Mouse (Mus musculus): ENCODE results near the gene Scarf1.
"Not testable (repeated sequence)": the region's sequence is repeated elsewhere in the genome, so short reads cannot be mapped to it uniquely, and the experiment has no call there.

Gene Scarf1

DNA sequence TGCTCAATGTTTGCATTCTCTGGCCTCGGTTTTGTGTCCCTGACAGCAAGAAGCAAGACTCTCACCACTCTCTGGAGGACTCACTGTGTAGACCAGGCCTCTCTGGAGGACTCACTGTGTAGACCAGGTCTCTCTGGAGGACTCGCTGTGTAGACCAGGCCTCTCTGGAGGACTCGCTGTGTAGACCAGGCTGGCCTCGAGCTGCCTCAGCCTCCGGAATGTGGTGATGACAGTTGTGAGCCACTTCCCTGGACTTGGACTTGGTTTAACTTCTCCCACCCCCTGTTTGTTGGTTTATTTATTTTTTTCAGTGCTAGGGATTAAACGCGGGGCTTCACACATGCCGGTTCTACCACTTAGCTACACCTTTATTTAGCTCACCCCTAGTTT is 23.7 kb downstream of the Scarf1 start:
- no peak for DNase-seq (ENCODE audit: extremely low spot score, low read depth, low spot score)

GRCm38 (mm10) chr11:75537491-75538183 is 24.3 kb downstream of the Scarf1 start:
- DNase-seq (ENCODE audit: extremely low spot score, low read depth, low spot score), result no peak

DNA sequence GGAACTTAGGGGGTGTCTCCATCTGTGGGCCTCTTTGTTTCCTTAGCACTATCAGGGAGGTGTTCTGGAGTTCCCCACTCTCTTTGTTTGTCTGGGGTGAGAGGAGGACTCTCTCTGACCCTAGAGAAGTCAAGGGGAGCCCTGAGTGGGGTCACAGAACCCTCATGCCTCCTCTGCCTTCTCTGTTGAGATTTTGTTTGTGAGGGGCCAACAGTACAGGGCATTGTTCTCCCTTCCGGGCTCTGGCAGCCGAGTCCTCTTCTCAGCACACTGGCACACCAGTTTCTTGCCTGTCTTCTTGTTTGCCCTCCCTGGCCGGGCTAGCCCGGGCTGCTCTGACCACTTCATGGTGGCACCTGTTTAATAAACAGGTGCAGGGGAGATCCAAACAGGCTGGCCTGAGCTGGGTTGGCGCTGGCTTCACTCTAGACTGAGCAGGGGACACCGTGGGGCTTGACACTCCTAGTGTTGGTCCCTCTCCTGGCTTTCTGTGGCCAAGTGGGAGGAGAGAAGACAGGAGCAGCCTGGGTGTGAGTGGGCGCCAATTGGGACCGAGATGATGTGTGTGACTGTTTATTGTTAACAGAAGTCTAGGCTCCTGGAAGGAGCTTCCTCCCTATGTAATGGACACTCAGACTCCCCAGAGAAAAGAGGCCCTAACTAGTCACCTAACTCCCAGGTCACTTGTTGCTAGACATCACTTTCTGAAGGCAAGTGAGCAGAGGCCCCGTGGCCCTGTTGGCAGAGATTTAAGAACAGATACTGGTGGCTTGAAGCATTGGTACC is 25.0 kb downstream of the Scarf1 start:
- DNase-seq (ENCODE audit: extremely low spot score, low read depth, low spot score), result no peak

- DNase-seq (ENCODE audit: extremely low spot score, low read depth, low spot score), result no peak
Measured at GRCm38 (mm10) chr11:75538970-75539299, 25.6 kb downstream of the Scarf1 start.

- DNase-seq (ENCODE audit: extremely low spot score, low read depth, low spot score), result no peak
Measured at GRCm38 (mm10) chr11:75540209-75540608, 26.9 kb downstream of the Scarf1 start.

GRCm38 (mm10) chr11:75540710-75541581 is 27.6 kb downstream of the Scarf1 start:
- no peak for DNase-seq (ENCODE audit: extremely low spot score, low read depth, low spot score)

GRCm38 (mm10) chr11:75544713-75545112 is 31.4 kb downstream of the Scarf1 start:
- no peak for DNase-seq (ENCODE audit: extremely low spot score, low read depth, low spot score)

DNA sequence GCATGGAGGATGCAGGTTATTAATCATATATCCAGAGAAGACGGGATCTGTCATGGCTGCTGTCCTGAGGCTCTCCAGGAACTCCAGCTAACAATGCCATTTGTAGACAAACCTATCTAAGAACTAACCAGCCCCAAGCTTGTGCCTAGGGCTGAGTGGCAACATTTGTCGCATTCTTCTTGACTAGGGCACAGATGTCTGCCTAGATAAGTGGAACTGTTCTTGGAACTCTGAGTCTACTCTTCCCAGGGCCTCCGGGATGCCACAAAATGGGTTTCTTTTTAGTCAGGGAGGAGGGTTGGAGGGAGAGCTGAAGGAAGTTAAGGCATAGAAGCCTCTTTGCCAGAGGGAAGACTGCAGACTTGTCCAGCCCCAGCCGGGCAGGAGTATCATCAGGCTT is 32.7 kb downstream of the Scarf1 start:
- DNase-seq (ENCODE audit: extremely low spot score, low read depth, low spot score), result no peak

DNA sequence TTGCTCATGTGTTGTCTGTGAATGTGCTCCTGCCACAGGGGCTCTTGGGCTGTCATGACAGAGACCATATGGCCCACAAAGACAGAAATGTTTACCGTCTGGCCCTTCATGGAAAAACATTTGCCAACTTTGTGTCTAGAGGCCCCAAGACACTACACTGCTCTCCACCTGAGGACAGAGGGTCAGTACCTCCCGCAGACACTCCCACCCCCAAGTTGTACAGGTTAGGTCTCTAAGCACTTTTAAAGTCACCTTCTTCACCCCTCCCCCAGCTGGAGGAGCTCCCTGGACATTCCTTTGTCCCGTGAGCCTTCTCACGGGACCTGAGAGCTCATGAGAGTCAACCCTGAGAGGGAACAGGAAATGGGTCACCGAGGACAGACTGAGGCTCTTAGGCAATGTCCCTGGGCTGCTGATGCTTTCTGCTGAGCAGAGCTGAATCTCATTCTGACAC is 36.3 kb downstream of the Scarf1 start:
- no peak for DNase-seq (ENCODE audit: extremely low spot score, low read depth, low spot score)

DNA sequence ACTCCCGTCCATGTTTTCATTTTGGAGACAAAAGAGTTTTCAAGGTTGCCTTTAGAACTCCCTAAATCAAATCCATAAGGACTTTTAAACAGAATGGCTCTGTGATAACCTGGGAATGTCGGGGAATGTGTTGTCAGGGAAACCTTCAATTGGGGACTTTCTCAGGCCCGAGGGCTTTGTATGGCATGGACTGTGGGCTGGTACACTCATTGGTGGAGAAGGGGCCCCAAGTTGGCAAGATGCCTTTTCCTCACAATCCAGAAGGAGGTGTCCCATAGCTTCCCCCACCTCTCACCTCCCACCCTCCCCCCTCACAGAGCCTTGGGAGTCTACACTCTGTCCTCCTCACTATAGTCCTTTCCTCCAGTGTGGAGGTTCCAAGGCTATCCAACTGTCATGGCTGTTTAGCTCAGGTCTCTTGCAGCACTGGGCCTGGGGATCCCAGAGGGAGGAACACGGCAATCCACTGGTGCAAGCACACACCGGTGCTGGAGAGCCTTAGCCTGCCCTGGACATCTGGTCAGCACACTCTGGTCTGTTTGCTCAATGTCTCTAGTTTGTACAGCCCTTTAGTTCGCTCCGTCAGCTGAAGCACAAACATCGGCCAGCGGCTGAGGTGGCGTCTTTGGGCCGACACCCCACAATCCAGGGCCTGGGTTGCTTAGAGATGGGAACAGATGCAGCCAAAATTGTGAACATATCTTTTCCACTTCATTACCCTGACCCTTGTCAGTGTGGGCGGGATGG is 37.0 kb downstream of the Scarf1 start:
- no peak for DNase-seq (ENCODE audit: extremely low spot score, low read depth, low spot score)

DNA sequence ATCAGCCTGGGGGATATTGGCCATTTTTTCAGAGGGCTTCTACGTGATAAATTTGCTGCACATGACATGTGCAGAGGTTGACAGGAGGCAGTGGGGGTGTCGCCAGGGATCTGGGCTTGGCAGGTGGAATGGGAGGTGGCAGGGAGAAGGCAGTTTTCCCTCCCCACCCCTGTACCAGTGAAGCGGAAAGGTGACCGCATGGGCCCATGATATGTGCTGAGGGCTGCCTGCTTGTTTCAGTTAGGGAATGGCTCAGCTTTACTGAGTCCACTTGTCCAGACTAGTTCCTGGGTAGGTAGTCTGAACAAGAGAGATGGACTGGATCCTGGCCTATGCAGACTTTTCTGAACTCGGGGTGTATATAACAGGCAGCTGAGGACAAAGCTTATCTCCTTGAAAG is 38.0 kb downstream of the Scarf1 start:
- DNase-seq (ENCODE audit: extremely low spot score, low read depth, low spot score), result no peak

DNA sequence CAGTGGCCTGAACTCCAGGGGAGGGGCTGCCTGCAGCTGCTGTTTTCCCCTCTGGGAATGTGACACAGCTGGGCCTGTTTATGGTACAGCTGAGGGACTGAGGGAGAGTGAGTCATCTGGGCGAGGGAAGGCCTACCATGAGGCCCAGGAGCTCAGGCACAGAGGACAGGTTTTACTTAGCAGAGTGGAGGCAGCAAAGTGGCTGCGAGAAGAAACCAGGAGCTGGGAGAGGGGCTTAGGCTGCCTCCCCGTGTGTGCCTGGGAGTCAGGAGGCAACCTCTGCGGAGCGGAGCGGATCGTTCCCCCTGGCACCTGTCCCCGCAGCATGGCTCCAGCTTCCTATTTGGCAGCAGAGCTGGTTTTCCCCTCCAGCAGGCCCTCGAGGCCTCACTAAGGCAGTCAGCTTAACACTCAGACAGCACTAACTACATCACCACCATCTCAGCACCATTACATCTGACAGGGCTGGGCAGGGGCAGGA is 38.7 kb downstream of the Scarf1 start:
- DNase-seq (ENCODE audit: extremely low spot score, low read depth, low spot score), result no peak

DNA sequence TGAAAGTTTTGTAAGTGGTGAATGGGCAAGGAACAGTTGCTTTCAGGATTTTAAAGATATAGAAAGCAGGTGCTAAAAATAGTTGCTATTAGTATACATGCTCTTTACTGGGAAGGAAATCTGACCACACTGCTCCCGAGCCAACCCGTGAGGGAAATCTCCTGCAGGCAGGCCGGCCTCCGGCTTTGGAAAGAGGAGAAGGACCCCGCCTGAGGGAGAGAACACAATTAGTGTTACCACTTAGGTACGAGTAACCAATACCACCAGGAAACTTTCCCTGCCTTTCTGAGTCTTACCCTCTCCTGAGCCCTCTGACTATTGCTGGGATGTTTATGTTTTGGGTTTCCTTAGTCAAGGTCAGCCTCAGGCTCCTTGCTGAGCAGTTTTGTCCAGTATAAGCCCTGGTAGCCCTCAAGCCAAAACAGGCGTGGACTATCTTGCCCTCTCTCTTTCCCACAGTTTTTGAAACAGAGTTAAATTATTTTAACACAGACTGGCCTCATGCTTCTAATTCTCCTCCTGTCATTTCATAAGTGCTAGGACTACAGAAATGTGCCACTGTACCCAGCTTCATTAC is 39.7 kb downstream of the Scarf1 start:
- no peak for DNase-seq (ENCODE audit: extremely low spot score, low read depth, low spot score)

DNA sequence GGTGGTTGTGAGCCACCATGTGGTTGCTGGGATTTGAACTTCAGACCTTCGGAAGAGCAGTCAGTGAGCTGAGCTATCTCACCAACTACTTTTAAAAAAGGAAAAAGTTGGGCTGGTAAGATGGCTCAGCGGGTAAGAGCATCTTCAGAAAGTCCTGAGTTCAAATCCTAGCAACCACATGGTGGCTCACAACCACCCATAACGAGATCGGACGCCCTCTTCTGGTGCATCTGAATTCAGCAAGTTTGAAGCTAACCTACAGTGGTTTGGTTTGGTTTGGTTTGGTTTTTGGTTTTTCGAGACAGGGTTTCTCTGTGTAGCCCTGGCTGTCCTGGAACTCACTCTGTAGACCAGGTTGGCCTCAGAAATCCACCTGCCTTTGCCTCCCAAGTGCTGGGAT is 42.7 kb downstream of the Scarf1 start:
- not testable (repeated sequence) for DNase-seq (ENCODE audit: extremely low spot score, low read depth, low spot score)

GRCm38 (mm10) chr11:75557142-75557541 is 43.8 kb downstream of the Scarf1 start:
- no peak for DNase-seq (ENCODE audit: extremely low spot score, low read depth, low spot score)

DNA sequence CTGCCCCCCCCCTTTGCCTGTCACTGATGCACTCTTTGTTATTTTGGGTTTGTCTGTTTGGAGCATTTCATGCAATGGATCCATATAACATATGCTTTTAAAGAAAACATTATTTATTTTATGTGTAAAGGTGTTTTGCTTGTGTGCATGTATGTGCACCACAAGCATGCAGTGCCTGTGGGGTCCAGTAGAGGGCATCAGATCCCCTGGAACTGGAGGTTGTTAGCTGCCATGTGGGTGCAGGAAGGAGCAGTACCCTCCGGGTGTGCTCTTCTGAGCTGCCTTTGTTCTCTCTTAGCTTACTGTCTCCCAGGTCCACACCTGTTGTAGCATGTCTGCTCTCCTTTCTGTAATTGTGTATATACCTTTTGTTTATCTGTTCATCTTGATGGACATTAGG is 44.8 kb downstream of the Scarf1 start:
- no peak for DNase-seq (ENCODE audit: extremely low spot score, low read depth, low spot score)

GRCm38 (mm10) chr11:75559870-75560504 is 46.6 kb downstream of the Scarf1 start:
- DNase-seq (ENCODE audit: extremely low spot score, low read depth, low spot score), result no peak

DNA sequence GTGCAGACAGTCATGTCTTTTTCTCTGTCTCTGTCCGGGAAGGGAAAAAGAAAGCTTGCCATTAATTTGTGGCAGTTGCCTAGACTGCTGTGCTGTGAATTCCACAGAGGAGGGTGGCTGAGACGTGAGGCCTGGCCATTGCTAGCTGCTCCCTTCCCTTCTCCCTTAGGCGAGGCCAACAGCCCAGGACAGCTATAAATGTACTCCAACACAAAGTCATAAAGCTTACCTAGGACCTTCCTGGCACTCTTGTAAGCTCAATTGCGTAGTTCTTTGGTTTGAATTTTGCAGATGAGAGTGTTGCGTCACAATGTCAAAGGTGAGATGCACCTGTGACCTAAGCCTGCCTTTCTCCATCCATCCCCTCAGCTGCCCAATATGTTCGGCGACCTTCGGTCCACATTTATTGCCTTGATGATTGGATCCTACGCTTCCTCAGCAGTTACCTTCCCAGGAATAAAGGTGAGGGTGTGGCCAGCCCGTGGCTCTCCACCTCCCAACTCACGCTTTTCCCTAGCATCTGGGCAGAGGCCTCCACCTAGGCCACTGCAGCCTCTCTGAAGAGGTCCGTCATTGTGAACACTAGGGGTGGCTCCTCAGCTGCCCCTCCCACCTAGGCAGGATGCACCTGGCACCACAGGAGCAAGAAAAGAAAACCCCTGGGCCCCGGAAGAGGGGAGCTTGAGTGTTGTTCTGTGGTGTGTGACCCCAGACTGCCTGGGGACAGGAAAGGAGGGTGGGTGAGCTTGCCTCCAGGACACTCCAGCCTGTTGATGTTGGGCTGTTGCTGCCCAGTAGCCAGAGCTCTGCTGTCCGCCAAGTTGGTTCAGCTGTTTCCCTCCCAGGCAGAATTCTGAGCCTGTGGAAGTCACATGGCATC is 47.4 kb downstream of the Scarf1 start:
- DNase-seq (ENCODE audit: extremely low spot score, low read depth, low spot score), result no peak

DNA sequence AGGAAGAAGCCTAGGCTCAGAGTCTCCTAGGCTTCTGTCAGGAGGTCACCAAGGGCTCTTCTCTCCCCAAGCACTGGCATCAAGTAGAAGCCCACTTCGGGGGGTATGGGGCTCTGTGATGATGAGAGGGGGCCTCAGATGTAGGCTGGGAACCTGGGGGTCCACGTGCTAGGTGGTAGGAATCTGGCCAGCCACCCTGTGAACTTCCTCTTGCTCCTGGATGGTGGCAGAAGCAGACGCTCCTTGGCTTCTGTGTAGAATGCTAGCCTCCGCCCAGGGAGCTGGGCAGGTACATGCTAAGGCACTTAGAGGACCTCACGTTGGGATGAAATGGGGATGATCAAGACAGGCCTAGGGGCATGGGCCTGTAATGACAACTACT is 48.1 kb downstream of the Scarf1 start:
- no peak for DNase-seq (ENCODE audit: extremely low spot score, low read depth, low spot score)
